Mouse (Mus musculus) CD4-positive helper T cell, adult 2 months (primary cell): ENCODE results near the gene Znrf2.

Source experiments
- DNase-seq: peaks from one replicate; pipeline ENCODE4 v3.0.0-alpha.2; 2012; ENCODE audit warnings: low read depth, missing footprints, low spot score

Gene Znrf2

GRCm38 (mm10) chr6:54914977-54915376 is 98.3 kb downstream of the Znrf2 start:
- no peak for DNase-seq

GRCm38 (mm10) chr6:54916163-54916562 is 99.4 kb downstream of the Znrf2 start:
- DNase-seq, result no peak

GRCm38 (mm10) chr6:54916941-54917340 is 100.2 kb downstream of the Znrf2 start:
- no peak for DNase-seq

GRCm38 (mm10) chr6:54917523-54917922 is 100.8 kb downstream of the Znrf2 start:
- DNase-seq, result peak; percentile 67

- DNase-seq, result no peak
Measured at GRCm38 (mm10) chr6:54918521-54918920, 101.8 kb downstream of the Znrf2 start.

- no peak for DNase-seq
Measured at GRCm38 (mm10) chr6:54924538-54924937, 107.8 kb downstream of the Znrf2 start.

- peak; percentile 51 for DNase-seq
Measured at GRCm38 (mm10) chr6:54925736-54926440, 109.2 kb downstream of the Znrf2 start.

- no peak for DNase-seq
Measured at GRCm38 (mm10) chr6:54926899-54927298, 110.2 kb downstream of the Znrf2 start.

- DNase-seq, result no peak
Measured at GRCm38 (mm10) chr6:54927946-54928345, 111.2 kb downstream of the Znrf2 start.

GRCm38 (mm10) chr6:54931641-54932040 is 114.9 kb downstream of the Znrf2 start:
- DNase-seq, result no peak

- no peak for DNase-seq
Measured at GRCm38 (mm10) chr6:54932526-54932925, 115.8 kb downstream of the Znrf2 start.

GRCm38 (mm10) chr6:54933216-54933615 is 116.5 kb downstream of the Znrf2 start:
- DNase-seq, result no peak

GRCm38 (mm10) chr6:54933866-54934265 is 117.2 kb downstream of the Znrf2 start:
- DNase-seq, result no peak

- no peak for DNase-seq
Measured at GRCm38 (mm10) chr6:54934313-54934712, 117.6 kb downstream of the Znrf2 start.

GRCm38 (mm10) chr6:54934930-54935329 is 118.2 kb downstream of the Znrf2 start:
- no peak for DNase-seq

- peak; percentile 34 for DNase-seq
Measured at GRCm38 (mm10) chr6:54936496-54936895, 119.8 kb downstream of the Znrf2 start.

GRCm38 (mm10) chr6:54939631-54940030 is 122.9 kb downstream of the Znrf2 start:
- DNase-seq, result no peak

GRCm38 (mm10) chr6:54940126-54940525 is 123.4 kb downstream of the Znrf2 start:
- DNase-seq, result no peak

GRCm38 (mm10) chr6:54941149-54941548 is 124.4 kb downstream of the Znrf2 start:
- DNase-seq, result no peak
